Mouse (Mus musculus) C2C12 (cell line): ENCODE data around the gene Cep250. TPM values are rescaled to one million over a fixed set of nuclear protein-coding genes. Genes with fewer than 3 reads are reported as not detected.
A peak's percentile ranks its signal among the peaks of the same experiment; 100 is the strongest.

Source experiments
- H3K27me3 ChIP-seq: one replicate; pipeline ENCODE4 v1.6.1; 2011; ENCODE audit not compliant: control insufficient read depth, insufficient read depth, insufficient read length
- H3K36me3 ChIP-seq: one replicate; pipeline ENCODE4 v1.6.1; 2011; ENCODE audit not compliant: control insufficient read depth, insufficient read depth
- H3K4me3 ChIP-seq: one replicate; pipeline ENCODE4 v1.5.1; 2011; ENCODE audit warnings: mild to moderate bottlenecking, control low read depth; ENCODE audit not compliant: poor library complexity, insufficient read depth, severe bottlenecking
- H3K79me2 ChIP-seq: one replicate; pipeline ENCODE4 v1.6.1; 2011; ENCODE audit not compliant: control insufficient read depth, insufficient read depth
- H3K79me3 ChIP-seq: one replicate; pipeline ENCODE4 v1.6.1; 2011; ENCODE audit warnings: low read depth, control low read depth
- H3ac ChIP-seq: one replicate; pipeline ENCODE3; 2011; ENCODE audit warnings: low read depth; ENCODE audit not compliant: control insufficient read depth, insufficient read length
- CEBPB ChIP-seq: IDR thresholded peaks from one replicate; pipeline ENCODE4 v1.6.1; 2011; ENCODE audit warnings: low read depth, mild to moderate bottlenecking, control low read depth, moderate library complexity
- CTCF ChIP-seq: IDR thresholded peaks from one replicate; pipeline ENCODE4 v1.5.1; 2011; ENCODE audit not compliant: control insufficient read depth, insufficient read depth, insufficient read length
- FOSL1 ChIP-seq: IDR thresholded peaks from one replicate; pipeline ENCODE4 v1.8.0; 2011; ENCODE audit warnings: mild to moderate bottlenecking, low read length; ENCODE audit not compliant: poor library complexity, insufficient read depth, severe bottlenecking
- MAX ChIP-seq: IDR thresholded peaks from one replicate; pipeline ENCODE4 v1.6.1; 2011; ENCODE audit warnings: mild to moderate bottlenecking, control low read depth
- MYOD1 ChIP-seq: IDR thresholded peaks from one replicate; pipeline ENCODE4 v1.6.1; 2011; ENCODE audit warnings: low read depth; ENCODE audit not compliant: control insufficient read depth, insufficient read length
- MYOG ChIP-seq: IDR thresholded peaks from one replicate; pipeline ENCODE4 v1.6.1; 2011; ENCODE audit not compliant: control insufficient read depth, insufficient read length; ENCODE audit errors: extremely low read depth
- USF1 ChIP-seq: IDR thresholded peaks from one replicate; pipeline ENCODE4 v1.6.1; 2011; ENCODE audit warnings: low read depth, mild to moderate bottlenecking, control low read depth, moderate library complexity
- polyA plus RNA-seq: library from polyadenylated mRNA; unstranded; fragments of >200 nt; fragmentation: generic; extraction: Trizol; gene quantifications from one replicate; pipeline ENCODE4 v1.2.1, GENCODE M21; 2012; ENCODE audit warnings: missing spikeins

Cep250 gene
- polyA plus RNA-seq, 1 experiment: 24.1 TPM

DNA sequence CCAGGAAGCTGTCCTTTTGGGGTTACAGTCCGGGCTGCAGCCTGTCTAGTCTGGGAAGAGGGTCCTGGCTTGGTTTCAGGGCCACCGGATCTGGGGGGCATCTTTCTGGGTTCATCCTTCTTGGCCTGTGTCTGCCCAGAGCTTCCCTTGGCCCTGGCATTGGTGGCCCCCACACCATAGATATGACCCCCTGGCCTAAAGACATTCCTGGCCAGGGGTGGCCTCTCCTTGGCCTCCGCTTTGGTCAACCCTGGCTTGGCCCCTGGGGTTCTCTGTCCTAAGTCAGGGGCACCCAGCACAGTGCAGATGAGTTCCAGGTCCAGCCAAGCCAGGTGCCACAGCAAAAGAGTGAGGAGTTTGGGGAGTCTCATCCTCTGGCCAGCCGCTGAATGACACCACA, 11.6 kb upstream of the Cep250 start:
- H3K79me3 ChIP-seq: no peaks in the 10 kb centered on the region
- TF ChIP-seq CTCF (no peak), MAX (no peak), MYOG (no peak), USF1 (no peak), FOSL1 (no peak), CEBPB (no peak), MYOD1 (no peak)
- H3K36me3 ChIP-seq: no peaks in the 10 kb centered on the region
- H3K79me2 ChIP-seq: no peaks in the 10 kb centered on the region
- no peak overlapping the region for H3ac ChIP-seq
- no peak overlapping the region for H3K4me3 ChIP-seq
- no peaks in the 10 kb centered on the region for H3K27me3 ChIP-seq

DNA sequence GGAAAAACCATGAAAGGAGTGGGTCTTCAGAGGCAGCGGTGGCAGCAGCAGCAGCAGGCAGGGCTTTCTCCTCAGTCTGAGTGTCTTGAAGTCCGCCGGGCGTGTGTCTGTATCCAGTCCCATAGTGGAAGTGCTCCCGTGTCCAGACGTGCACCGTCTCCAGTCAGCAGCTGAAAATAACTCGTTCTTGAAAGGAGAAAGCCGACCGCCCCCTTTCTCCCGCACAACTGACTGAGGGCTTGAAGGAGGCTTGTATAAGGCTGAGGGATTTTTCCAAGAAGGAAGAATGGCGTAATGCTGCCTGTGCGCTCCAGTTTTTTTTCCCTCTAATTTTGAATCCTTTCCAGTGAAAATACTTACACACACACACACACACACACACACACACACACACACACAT, 11.1 kb upstream of the Cep250 start, which contains the start of gene Gdf5:
Gdf5 (minus strand) TSS at position 244 of the 400 bp plus-strand sequence.
- H3K36me3 ChIP-seq: no peaks in the 10 kb centered on the region
- H3K27me3 ChIP-seq: no peaks in the 10 kb centered on the region
- no peak within 1 kb of the TSS for H3ac ChIP-seq
- no peaks in the 10 kb centered on the region for H3K79me2 ChIP-seq
- H3K79me3 ChIP-seq: no peaks in the 10 kb centered on the region
- no peak within 1 kb of the TSS for H3K4me3 ChIP-seq
- no peak for TF ChIP-seq MYOD1
- TF ChIP-seq MYOG: no peak
- no peak for TF ChIP-seq CEBPB
- no peak for TF ChIP-seq USF1
- no peak for TF ChIP-seq CTCF
- no peak for TF ChIP-seq MAX
- no peak for TF ChIP-seq FOSL1

DNA sequence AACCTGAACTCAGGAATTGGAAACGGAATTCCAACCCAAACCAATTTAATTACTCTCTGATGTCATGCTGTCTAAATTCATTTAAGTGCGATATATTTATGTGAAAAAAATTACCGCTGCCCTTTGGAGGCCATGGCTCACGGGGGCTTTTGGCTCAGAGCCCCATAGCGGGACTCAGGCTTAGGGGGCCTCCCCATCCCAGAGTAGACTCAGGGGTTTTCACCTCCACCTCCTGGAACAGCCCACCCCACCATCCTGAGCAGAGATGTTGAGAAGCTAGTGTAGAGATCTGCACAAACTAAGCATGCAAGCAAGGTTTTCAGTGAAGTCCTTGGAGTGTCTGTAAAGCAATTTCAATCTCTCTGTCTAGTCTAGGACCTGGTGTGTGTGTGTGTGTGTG, 10.7 kb upstream of the Cep250 start:
- no peak overlapping the region for H3ac ChIP-seq
- H3K79me2 ChIP-seq: no peaks in the 10 kb centered on the region
- no peak for TF ChIP-seq FOSL1
- TF ChIP-seq CTCF: no peak
- TF ChIP-seq USF1: no peak
- no peak for TF ChIP-seq MYOD1
- no peak for TF ChIP-seq MYOG
- no peak for TF ChIP-seq CEBPB
- TF ChIP-seq MAX: no peak
- H3K36me3 ChIP-seq: no peaks in the 10 kb centered on the region
- no peaks in the 10 kb centered on the region for H3K27me3 ChIP-seq
- H3K4me3 ChIP-seq: no peak overlapping the region
- H3K79me3 ChIP-seq: no peaks in the 10 kb centered on the region

DNA sequence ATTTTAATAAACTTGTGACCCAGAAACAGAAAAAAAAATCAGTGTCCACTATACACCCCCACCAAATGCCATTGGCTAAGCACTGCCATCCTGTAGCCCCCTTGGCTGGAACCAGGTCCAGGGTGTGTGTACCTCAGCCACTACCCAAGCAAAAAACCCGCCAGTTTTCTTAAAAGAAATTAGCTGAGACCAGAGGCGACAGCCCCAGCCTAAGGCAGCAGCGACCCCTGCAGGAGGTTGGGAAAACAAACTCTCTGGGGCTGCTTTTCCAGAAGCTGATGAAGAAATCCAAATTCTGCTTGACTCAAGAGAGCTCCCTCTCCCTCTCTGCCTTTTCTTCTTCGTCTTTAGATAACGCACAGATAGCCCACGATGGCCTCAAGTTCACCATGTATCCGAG, 10.2 kb upstream of the Cep250 start:
- Histone ChIP-seq H3ac (no peak overlapping the region), H3K4me3 (no peak overlapping the region), H3K27me3 (no peaks in the 10 kb centered on the region), H3K79me3 (no peaks in the 10 kb centered on the region), H3K36me3 (no peaks in the 10 kb centered on the region), H3K79me2 (no peaks in the 10 kb centered on the region)
- no peak for TF ChIP-seq USF1
- TF ChIP-seq MYOD1: no peak
- no peak for TF ChIP-seq MYOG
- peak; percentile 22 for TF ChIP-seq CEBPB
- TF ChIP-seq FOSL1: no peak
- TF ChIP-seq CTCF: peak; percentile 19
- no peak for TF ChIP-seq MAX

DNA sequence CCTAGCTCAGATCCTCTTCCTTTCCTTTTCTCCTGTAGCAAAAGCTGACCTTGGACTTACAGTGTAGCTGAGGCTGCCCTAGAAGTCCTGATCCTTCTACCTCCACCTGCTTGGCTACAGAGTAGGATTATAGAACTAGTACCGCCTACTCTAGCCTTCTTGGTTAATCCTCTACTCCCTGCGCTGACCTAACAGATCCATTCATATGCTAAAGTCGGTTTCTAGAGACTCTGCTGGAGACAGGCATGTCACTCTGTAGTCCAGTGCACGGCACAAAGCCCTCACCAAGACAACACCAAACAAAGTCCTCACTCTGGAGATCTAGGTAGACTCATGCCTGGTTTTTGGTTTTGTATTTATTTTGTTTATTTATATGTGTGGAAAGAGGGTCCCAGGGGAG, 9.8 kb upstream of the Cep250 start:
- Histone ChIP-seq H3ac (no peak overlapping the region), H3K79me3 (no peaks in the 10 kb centered on the region), H3K27me3 (no peaks in the 10 kb centered on the region), H3K79me2 (no peaks in the 10 kb centered on the region), H3K36me3 (no peaks in the 10 kb centered on the region), H3K4me3 (no peak overlapping the region)
- no peak for TF ChIP-seq CTCF
- no peak for TF ChIP-seq FOSL1

DNA sequence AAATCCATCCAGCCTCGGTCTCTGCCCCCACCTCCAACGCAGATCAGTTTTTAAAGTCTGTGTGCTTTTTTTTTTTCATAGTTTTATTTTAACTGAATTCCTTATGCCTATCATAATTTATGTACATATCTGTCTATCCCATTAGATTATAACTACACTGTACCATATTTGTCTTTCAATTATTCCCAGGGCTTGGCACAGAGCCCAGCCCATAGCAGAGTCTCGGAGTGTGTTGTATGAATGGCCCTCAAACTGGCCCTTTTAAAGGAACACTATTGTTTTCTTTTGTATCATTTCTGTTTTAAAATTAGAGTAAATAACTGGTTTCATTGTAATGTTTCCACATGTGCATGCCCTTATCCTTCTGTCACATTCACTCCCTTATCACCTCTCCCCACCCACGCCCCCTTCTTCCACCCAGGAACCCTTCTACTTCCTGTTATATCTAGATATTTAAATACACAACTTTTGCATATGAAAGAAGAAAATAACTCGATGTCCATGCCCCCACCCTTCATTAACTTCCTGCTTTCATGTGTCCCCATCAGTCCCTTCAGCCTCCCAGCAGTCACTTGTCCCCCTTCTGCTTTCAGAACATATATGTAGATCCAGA, 8.8 kb upstream of the Cep250 start:
- no peaks in the 10 kb centered on the region for H3K79me3 ChIP-seq
- H3K36me3 ChIP-seq: no peaks in the 10 kb centered on the region
- no peaks in the 10 kb centered on the region for H3K79me2 ChIP-seq
- H3ac ChIP-seq: no peak overlapping the region
- TF ChIP-seq MYOG (no peak), MYOD1 (no peak), USF1 (no peak), FOSL1 (no peak), CEBPB (no peak), CTCF (no peak), MAX (no peak)
- H3K27me3 ChIP-seq: no peaks in the 10 kb centered on the region
- no peak overlapping the region for H3K4me3 ChIP-seq
